Mouse (Mus musculus) thymus, adult 2 months (tissue): ENCODE results near the gene Syt11. TPM values are rescaled to one million over a fixed set of nuclear protein-coding genes. Genes with fewer than 3 reads are reported as not detected.

ENCODE experiments used
- DNase-seq: peaks from one replicate; pipeline ENCODE4 v3.0.0; 2021
- H3K27ac ChIP-seq: fragments of 200-500 bp; 2 replicates; pipeline ENCODE4 v1.5.1; 2012; ENCODE audit warnings: low read length, control low read depth; ENCODE audit not compliant: control insufficient read depth, insufficient read depth
- H3K27me3 ChIP-seq: fragments of 200-500 bp; 2 replicates; pipeline ENCODE4 v1.6.1; 2012; ENCODE audit warnings: mild to moderate bottlenecking, low read length, moderate library complexity, mixed read lengths; ENCODE audit not compliant: control insufficient read depth, insufficient read depth
- H3K36me3 ChIP-seq: fragments of 200-500 bp; 2 replicates; pipeline ENCODE4 v1.6.1; 2012; ENCODE audit warnings: mild to moderate bottlenecking, low read length, moderate library complexity; ENCODE audit not compliant: control insufficient read depth, insufficient read depth
- H3K4me1 ChIP-seq: fragments of 200-500 bp; replicated peaks from 2 replicates; pipeline ENCODE4 v1.6.1; 2012; ENCODE audit warnings: low read length; ENCODE audit not compliant: control insufficient read depth, insufficient read depth
- H3K4me3 ChIP-seq: fragments of 200-500 bp; 2 replicates; pipeline ENCODE4 v1.5.1; 2012; ENCODE audit warnings: mild to moderate bottlenecking, low read length, control low read depth, moderate library complexity; ENCODE audit not compliant: control insufficient read depth, insufficient read depth
- CTCF ChIP-seq: fragments of 200-500 bp; IDR thresholded peaks from 2 replicates; pipeline ENCODE4 v1.5.1; 2012; ENCODE audit warnings: mild to moderate bottlenecking, control low read depth, low read length, moderate library complexity, borderline replicate concordance; ENCODE audit not compliant: control insufficient read depth, poor library complexity, insufficient read depth; ENCODE audit errors: extremely low read depth
- POLR2A ChIP-seq: fragments of 200-500 bp; IDR thresholded peaks from 2 replicates; pipeline ENCODE4 v1.6.1; 2012; ENCODE audit warnings: mild to moderate bottlenecking, low read length, control low read depth, moderate library complexity; ENCODE audit not compliant: control insufficient read depth, poor library complexity, insufficient read depth; ENCODE audit errors: extremely low read depth
- WGBS: fragments of 180-500 bp; shearing (Covaris S2); methylation state at CpG from one replicate; pipeline ENCODE4 v1.1.7; 2018; 5-methylcytosine and 5-hydroxymethylcytosine counted together
- polyA plus RNA-seq: library from polyadenylated mRNA; depleted of rRNA; stranded (reverse); fragments of >200 nt; gene quantifications from 2 replicates; pipeline ENCODE4 v1.2.3, GENCODE M21; 2012; rRNA removed

Gene Syt11
- polyA plus RNA-seq, 1 experiment, result 3.2 TPM

DNA sequence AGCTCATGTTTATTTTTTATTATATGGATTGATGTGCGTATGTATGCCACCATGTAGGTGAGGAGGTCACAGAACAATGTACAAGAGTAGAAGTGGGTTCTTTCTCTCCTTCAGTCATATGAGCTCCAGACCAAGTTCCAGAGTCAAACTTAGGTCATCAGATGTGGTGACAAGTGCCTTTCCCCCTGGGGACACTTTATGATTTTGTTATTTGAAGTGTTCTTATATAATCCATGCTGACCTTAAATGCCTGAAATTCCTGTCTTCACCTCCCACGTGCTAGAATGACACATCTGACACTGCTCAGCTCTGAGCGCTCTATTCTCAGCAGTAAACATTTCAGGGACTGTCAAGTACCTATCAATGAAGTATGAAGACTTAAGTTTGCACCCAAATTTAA, 73.7 kb downstream of the Syt11 start:
- no peak for TF ChIP-seq CTCF
- no peak for TF ChIP-seq POLR2A
- Histone ChIP-seq H3K27me3 (no peaks in the 10 kb centered on the region), H3K4me1 (no peaks in the 10 kb centered on the region), H3K27ac (no peak overlapping the region), H3K4me3 (no peak overlapping the region), H3K36me3 (peaks cover 95% of the 10 kb centered on the region)
- WGBS, result 95% methylated on average over 3 of the region's 3 CpGs
- DNase-seq, result no peak

DNA sequence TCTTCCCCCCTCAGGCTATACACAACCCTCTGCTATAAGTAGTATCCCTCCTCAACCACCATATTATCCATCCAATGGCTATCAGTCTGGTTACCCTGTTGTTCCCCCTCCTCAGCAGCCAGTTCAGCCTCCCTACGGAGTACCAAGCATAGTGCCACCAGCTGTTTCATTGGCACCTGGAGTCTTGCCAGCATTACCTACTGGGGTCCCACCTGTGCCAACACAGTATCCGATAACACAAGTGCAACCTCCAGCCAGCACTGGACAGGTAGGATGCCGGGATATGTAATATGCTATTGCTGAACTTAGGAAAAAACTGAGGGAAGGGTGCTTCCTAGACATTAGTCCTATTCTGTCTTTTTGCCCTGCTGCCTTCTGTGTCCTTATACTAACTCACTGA, 74.7 kb downstream of the Syt11 start:
- Histone ChIP-seq H3K4me1 (no peaks in the 10 kb centered on the region), H3K27me3 (no peaks in the 10 kb centered on the region), H3K4me3 (no peak overlapping the region), H3K36me3 (peaks cover 97% of the 10 kb centered on the region), H3K27ac (no peak overlapping the region)
- no peak for DNase-seq
- TF ChIP-seq CTCF (no peak), POLR2A (no peak)
- 97% methylated on average over 3 of the region's 3 CpGs for WGBS

DNA sequence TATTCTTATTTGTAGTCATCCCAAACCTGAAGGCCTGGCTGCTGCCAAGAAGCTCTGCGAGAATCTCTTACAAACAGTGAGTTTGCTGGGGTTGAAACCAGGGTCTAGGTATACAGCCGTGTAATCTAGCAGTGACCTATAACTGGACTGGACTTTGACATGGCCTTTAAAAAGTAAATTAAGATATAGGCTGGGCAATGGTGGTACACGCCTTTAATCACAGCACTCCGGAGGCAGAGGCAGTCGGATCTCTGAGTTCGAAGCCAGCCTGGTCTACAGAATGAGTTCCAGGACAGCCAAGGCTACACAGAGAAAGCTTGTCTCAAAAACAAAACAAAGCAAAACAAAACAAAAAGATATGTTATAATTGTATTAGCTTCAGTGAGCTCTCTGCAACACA, 76.1 kb downstream of the Syt11 start:
- no peak overlapping the region for H3K4me3 ChIP-seq
- peaks cover 97% of the 10 kb centered on the region for H3K36me3 ChIP-seq
- no peak for DNase-seq
- 96% methylated on average over 6 of the region's 6 CpGs for WGBS
- H3K27ac ChIP-seq, result no peak overlapping the region
- no peaks in the 10 kb centered on the region for H3K4me1 ChIP-seq
- TF ChIP-seq CTCF, result no peak
- no peak for TF ChIP-seq POLR2A
- H3K27me3 ChIP-seq, result no peaks in the 10 kb centered on the region

DNA sequence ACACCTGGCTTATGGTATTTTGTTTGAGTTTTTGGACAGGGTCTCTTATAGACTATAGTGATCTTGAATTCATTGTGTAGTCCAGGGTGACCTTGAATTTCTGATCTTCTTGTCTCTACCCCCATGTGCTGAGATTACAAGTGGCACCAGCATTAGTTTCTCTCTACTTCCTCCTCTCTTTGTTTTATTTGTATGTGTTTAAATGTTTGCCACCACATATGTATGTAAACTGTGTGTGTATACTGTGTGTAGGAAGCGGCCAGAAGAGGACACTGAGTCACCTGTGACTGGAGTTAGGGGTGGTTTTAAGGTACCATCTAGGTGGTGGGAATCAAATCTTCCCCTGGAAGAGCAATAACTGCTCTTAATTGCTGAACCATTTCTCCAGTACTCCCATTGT, 76.9 kb downstream of the Syt11 start:
- WGBS, result 97% methylated on average over 1 of the region's 1 CpGs
- no peak for DNase-seq
- Histone ChIP-seq H3K27ac (no peak overlapping the region), H3K36me3 (peaks cover 97% of the 10 kb centered on the region), H3K27me3 (no peaks in the 10 kb centered on the region), H3K4me1 (no peaks in the 10 kb centered on the region), H3K4me3 (no peak overlapping the region)
- TF ChIP-seq CTCF, result no peak
- TF ChIP-seq POLR2A, result no peak

DNA sequence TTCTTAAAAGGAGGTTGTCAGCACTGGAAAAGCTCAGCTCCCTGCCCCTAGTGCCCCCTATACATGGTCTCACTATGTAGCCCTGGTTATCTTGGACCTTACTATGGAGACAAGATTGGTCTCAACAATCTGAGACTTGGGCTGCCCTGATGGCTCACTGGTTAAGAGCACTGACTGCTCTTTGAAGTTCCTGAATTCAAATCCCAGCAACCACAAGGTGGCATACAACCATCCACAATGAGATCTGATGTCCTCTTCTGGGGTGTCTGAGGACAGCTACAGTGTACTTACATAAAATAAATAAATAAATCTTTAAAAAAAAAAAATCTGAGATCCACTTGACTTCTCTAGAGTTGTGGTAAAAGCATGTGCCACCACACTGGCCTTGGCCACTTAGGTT, 79.4 kb downstream of the Syt11 start:
- no peaks in the 10 kb centered on the region for H3K27me3 ChIP-seq
- H3K4me3 ChIP-seq, result no peak overlapping the region
- no peak for DNase-seq
- H3K27ac ChIP-seq, result no peak overlapping the region
- peaks cover 96% of the 10 kb centered on the region for H3K36me3 ChIP-seq
- no peaks in the 10 kb centered on the region for H3K4me1 ChIP-seq
- TF ChIP-seq CTCF (no peak), POLR2A (no peak)

Other genes with a start within 250 kb of the Syt11 start
- 22.0 and 24.2 TPM in 2 replicates for gene Mex3a, start 242.8 kb downstream of the Syt11 start, polyA plus RNA-seq
- gene Rab25, start 226.9 kb downstream of the Syt11 start, polyA plus RNA-seq, result 6.3 and 9.3 TPM in 2 replicates
- gene Lamtor2, start 222.1 kb downstream of the Syt11 start, polyA plus RNA-seq, result 128 and 141 TPM in 2 replicates
- gene Ubqln4, start 221.4 kb downstream of the Syt11 start, polyA plus RNA-seq, result 80.5 and 82.1 TPM in 2 replicates
- gene Ssr2, start 199.3 kb downstream of the Syt11 start, polyA plus RNA-seq, result 196 and 206 TPM in 2 replicates
- gene Arhgef2, start 169.2 kb downstream of the Syt11 start, polyA plus RNA-seq, result 164 and 192 TPM in 2 replicates
- not detected in 2 replicates for gene Rxfp4, start 122.0 kb downstream of the Syt11 start, polyA plus RNA-seq
- gene Khdc4, start 89.4 kb downstream of the Syt11 start, polyA plus RNA-seq, result 116 and 124 TPM in 2 replicates
- 35.4 and 44.5 TPM in 2 replicates for gene Rit1, start 58.3 kb downstream of the Syt11 start, polyA plus RNA-seq
- 25.1 and 26.5 TPM in 2 replicates for gene Gon4l, start 60.1 kb upstream of the Syt11 start, polyA plus RNA-seq
- 36.5 and 40.7 TPM in 2 replicates for gene Msto1, start 138.8 kb upstream of the Syt11 start, polyA plus RNA-seq
- 12.3 and 12.8 TPM in 2 replicates for gene Ash1l, start 175.5 kb upstream of the Syt11 start, polyA plus RNA-seq
- gene Dap3, start 176.0 kb upstream of the Syt11 start, polyA plus RNA-seq, result 81.2 and 91.7 TPM in 2 replicates